Mouse (Mus musculus): Measurements from ENCODE around the gene Atp8b2. TPM values are rescaled to one million over a fixed set of nuclear protein-coding genes. Genes with fewer than 3 reads are reported as not detected.
A peak's percentile ranks its signal among the peaks of the same experiment; 100 is the strongest.

Gene Atp8b2
- total RNA-seq, 2 experiments from 2014 or later: 4.6 to 7.8 TPM

GRCm38 (mm10) chr3:89962059-89962750 is 1.1 kb downstream of the Atp8b2 start:
- ATAC-seq (replicated peaks; ENCODE audit: low FRiP score, low TSS enrichment, poor library complexity, severe bottlenecking): no peak

GRCm38 (mm10) chr3:89961436-89961835 is 1.9 kb downstream of the Atp8b2 start:
- ATAC-seq (replicated peaks; ENCODE audit: low FRiP score, low TSS enrichment, poor library complexity, severe bottlenecking): no peak

- peak; percentile 84 for ATAC-seq (replicated peaks; ENCODE audit: low FRiP score, low TSS enrichment, poor library complexity, severe bottlenecking)
Observed at GRCm38 (mm10) chr3:89960469-89960868, 2.8 kb downstream of the Atp8b2 start.

GRCm38 (mm10) chr3:89959435-89959834 is 3.9 kb downstream of the Atp8b2 start:
- ATAC-seq (replicated peaks; ENCODE audit: low FRiP score, low TSS enrichment, poor library complexity, severe bottlenecking): no peak

GRCm38 (mm10) chr3:89957880-89958279 is 5.4 kb downstream of the Atp8b2 start:
- no peak for ATAC-seq (replicated peaks; ENCODE audit: low FRiP score, low TSS enrichment, poor library complexity, severe bottlenecking)

- no peak for ATAC-seq (replicated peaks; ENCODE audit: low FRiP score, low TSS enrichment, poor library complexity, severe bottlenecking)
Observed at GRCm38 (mm10) chr3:89956177-89956971, 6.9 kb downstream of the Atp8b2 start.

GRCm38 (mm10) chr3:89953420-89953819 is 9.9 kb downstream of the Atp8b2 start:
- peak; percentile 80 for ATAC-seq (replicated peaks; ENCODE audit: low FRiP score, low TSS enrichment, poor library complexity, severe bottlenecking)

GRCm38 (mm10) chr3:89948655-89949054 is 14.7 kb downstream of the Atp8b2 start:
- ATAC-seq (replicated peaks; ENCODE audit: low FRiP score, low TSS enrichment, poor library complexity, severe bottlenecking): no peak

- no peak for ATAC-seq (replicated peaks; ENCODE audit: low FRiP score, low TSS enrichment, poor library complexity, severe bottlenecking)
Observed at GRCm38 (mm10) chr3:89948021-89948420, 15.3 kb downstream of the Atp8b2 start.

GRCm38 (mm10) chr3:89945026-89945425 is 18.3 kb downstream of the Atp8b2 start:
- no peak for ATAC-seq (replicated peaks; ENCODE audit: low FRiP score, low TSS enrichment, poor library complexity, severe bottlenecking)

GRCm38 (mm10) chr3:89942894-89943293 is 20.4 kb downstream of the Atp8b2 start:
- no peak for ATAC-seq (replicated peaks; ENCODE audit: low FRiP score, low TSS enrichment, poor library complexity, severe bottlenecking)

- ATAC-seq (replicated peaks; ENCODE audit: low FRiP score, low TSS enrichment, poor library complexity, severe bottlenecking): no peak
Observed at GRCm38 (mm10) chr3:89936495-89936894, 26.8 kb downstream of the Atp8b2 start.

GRCm38 (mm10) chr3:89932925-89933324 is 30.4 kb downstream of the Atp8b2 start:
- ATAC-seq (replicated peaks; ENCODE audit: low FRiP score, low TSS enrichment, poor library complexity, severe bottlenecking): no peak

GRCm38 (mm10) chr3:89928956-89929355 is 34.4 kb downstream of the Atp8b2 start:
- no peak for ATAC-seq (replicated peaks; ENCODE audit: low FRiP score, low TSS enrichment, poor library complexity, severe bottlenecking)

GRCm38 (mm10) chr3:89926440-89926839 is 36.9 kb downstream of the Atp8b2 start:
- ATAC-seq (replicated peaks; ENCODE audit: low FRiP score, low TSS enrichment, poor library complexity, severe bottlenecking): no peak

- no peak for ATAC-seq (replicated peaks; ENCODE audit: low FRiP score, low TSS enrichment, poor library complexity, severe bottlenecking)
Observed at GRCm38 (mm10) chr3:89920711-89921110, 42.6 kb downstream of the Atp8b2 start.

- ATAC-seq (replicated peaks; ENCODE audit: low FRiP score, low TSS enrichment, poor library complexity, severe bottlenecking): no peak
Observed at GRCm38 (mm10) chr3:89917408-89917807, 45.9 kb downstream of the Atp8b2 start.

- no peak for ATAC-seq (replicated peaks; ENCODE audit: low FRiP score, low TSS enrichment, poor library complexity, severe bottlenecking)
Observed at GRCm38 (mm10) chr3:89916622-89917021, 46.7 kb downstream of the Atp8b2 start.

GRCm38 (mm10) chr3:89914700-89915099 is 48.6 kb downstream of the Atp8b2 start:
- no peak for ATAC-seq (replicated peaks; ENCODE audit: low FRiP score, low TSS enrichment, poor library complexity, severe bottlenecking)

- ATAC-seq (replicated peaks; ENCODE audit: low FRiP score, low TSS enrichment, poor library complexity, severe bottlenecking): peak; percentile 84
Observed at GRCm38 (mm10) chr3:89912543-89913391, 50.5 kb downstream of the Atp8b2 start, which contains the start of gene Il6ra. Gene Il6ra, minus strand, starts transcription at chr3:89913196.

Measured in megakaryocyte-erythroid progenitor cell, adult 5-6 weeks (primary cell).